Mouse (Mus musculus): ENCODE measurements around the gene Lenep. TPM values are rescaled to one million over a fixed set of nuclear protein-coding genes. Genes with fewer than 3 reads are reported as not detected.
A peak's percentile ranks its signal among the peaks of the same experiment; 100 is the strongest.
"Not testable (repeated sequence)": the region's sequence is repeated elsewhere in the genome, so short reads cannot be mapped to it uniquely, and the experiment has no call there.

The Lenep gene
- polyA plus RNA-seq, 1 experiment from 2014 or later = 0.91 TPM

- peak; percentile 96 for ATAC-seq (ENCODE audit: insufficient number of reproducible peaks, low FRiP score, low TSS enrichment, low read depth)
- H3K36me3 ChIP-seq = peaks cover 53% of the 10 kb centered on the region
These were observed 27.9 kb upstream of the Lenep start, which contains the start of gene Pygo2 for GRCm38 (mm10) chr3:89430171-89431159. Pygo2 (plus strand) TSS chr3:89430214.

DNA sequence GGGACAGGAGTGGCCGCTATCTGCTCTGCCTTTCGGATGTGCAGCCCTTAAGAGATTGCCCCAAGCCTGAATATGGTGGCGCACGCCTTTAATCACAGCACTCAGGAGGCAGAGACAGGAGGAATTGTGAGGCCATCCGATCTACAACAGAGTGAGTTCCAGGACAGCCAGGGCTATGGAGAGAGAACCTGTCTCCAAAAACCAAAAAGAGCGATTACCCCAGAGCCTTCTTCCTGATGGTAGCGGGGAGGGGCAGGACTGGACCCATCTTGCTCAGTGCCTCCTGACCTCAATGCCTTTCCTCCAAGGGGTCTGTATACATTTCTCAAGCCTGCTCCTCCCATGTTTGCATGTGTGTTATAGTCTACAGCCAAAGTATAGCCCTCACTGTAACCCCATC, 26.4 kb upstream of the Lenep start:
- H3K27me3 ChIP-seq; H3K4me3 ChIP-seq (replicated peaks); H3K27ac ChIP-seq (replicated peaks); H3K4me2 ChIP-seq (replicated peaks); H3K9me3 ChIP-seq (replicated peaks); ATAC-seq (ENCODE audit: insufficient number of reproducible peaks, low FRiP score, low TSS enrichment, low read depth); H3K9ac ChIP-seq: not testable (repeated sequence)
- Histone ChIP-seq H3K4me1 (peaks cover 17% of the 10 kb centered on the region), H3K36me3 (peaks cover 59% of the 10 kb centered on the region)
- WGBS = 91% methylated on average over 7 of the region's 7 CpGs

More at GRCm38 (mm10) chr3:89430171-89431159, 27.9 kb upstream of the Lenep start, which contains the start of gene Pygo2:
- Histone ChIP-seq H3K27ac (replicated peaks) (peak within 1 kb of the TSS; percentile 94), H3K4me2 (replicated peaks) (peak within 1 kb of the TSS; percentile 71), H3K9me3 (replicated peaks) (no peaks in the 10 kb centered on the region), H3K27me3 (no peaks in the 10 kb centered on the region), H3K4me1 (peaks cover 23% of the 10 kb centered on the region), H3K9ac (peak within 1 kb of the TSS; percentile 88), H3K4me3 (replicated peaks) (peak within 1 kb of the TSS; percentile 97)
- 2% methylated on average over 68 of the region's 68 CpGs for WGBS

GRCm38 (mm10) chr3:89425876-89426275, 23.3 kb upstream of the Lenep start:
- no peak overlapping the region for H3K27ac ChIP-seq (replicated peaks)
- ATAC-seq (ENCODE audit: insufficient number of reproducible peaks, low FRiP score, low TSS enrichment, low read depth) = no peak
- H3K9me3 ChIP-seq (replicated peaks) = no peaks in the 10 kb centered on the region
- H3K4me1 ChIP-seq = peaks cover 28% of the 10 kb centered on the region
- WGBS = 90% methylated on average over 4 of the region's 4 CpGs
- peaks cover 46% of the 10 kb centered on the region for H3K36me3 ChIP-seq
- H3K4me2 ChIP-seq (replicated peaks) = no peak overlapping the region
- no peak overlapping the region for H3K9ac ChIP-seq
- H3K4me3 ChIP-seq (replicated peaks) = no peak overlapping the region
- no peaks in the 10 kb centered on the region for H3K27me3 ChIP-seq

- WGBS = 81% methylated on average over 5 of the region's 5 CpGs
- ATAC-seq (ENCODE audit: insufficient number of reproducible peaks, low FRiP score, low TSS enrichment, low read depth) = no peak
- H3K27me3 ChIP-seq = no peaks in the 10 kb centered on the region
- no peaks in the 10 kb centered on the region for H3K9me3 ChIP-seq (replicated peaks)
- H3K27ac ChIP-seq (replicated peaks) = no peak overlapping the region
- H3K4me1 ChIP-seq = peaks cover 34% of the 10 kb centered on the region
- peaks cover 46% of the 10 kb centered on the region for H3K36me3 ChIP-seq
- no peak overlapping the region for H3K4me2 ChIP-seq (replicated peaks)
- H3K4me3 ChIP-seq (replicated peaks) = no peak overlapping the region
- H3K9ac ChIP-seq = no peak overlapping the region
These were observed 22.5 kb upstream of the Lenep start for GRCm38 (mm10) chr3:89425141-89425525.

DNA sequence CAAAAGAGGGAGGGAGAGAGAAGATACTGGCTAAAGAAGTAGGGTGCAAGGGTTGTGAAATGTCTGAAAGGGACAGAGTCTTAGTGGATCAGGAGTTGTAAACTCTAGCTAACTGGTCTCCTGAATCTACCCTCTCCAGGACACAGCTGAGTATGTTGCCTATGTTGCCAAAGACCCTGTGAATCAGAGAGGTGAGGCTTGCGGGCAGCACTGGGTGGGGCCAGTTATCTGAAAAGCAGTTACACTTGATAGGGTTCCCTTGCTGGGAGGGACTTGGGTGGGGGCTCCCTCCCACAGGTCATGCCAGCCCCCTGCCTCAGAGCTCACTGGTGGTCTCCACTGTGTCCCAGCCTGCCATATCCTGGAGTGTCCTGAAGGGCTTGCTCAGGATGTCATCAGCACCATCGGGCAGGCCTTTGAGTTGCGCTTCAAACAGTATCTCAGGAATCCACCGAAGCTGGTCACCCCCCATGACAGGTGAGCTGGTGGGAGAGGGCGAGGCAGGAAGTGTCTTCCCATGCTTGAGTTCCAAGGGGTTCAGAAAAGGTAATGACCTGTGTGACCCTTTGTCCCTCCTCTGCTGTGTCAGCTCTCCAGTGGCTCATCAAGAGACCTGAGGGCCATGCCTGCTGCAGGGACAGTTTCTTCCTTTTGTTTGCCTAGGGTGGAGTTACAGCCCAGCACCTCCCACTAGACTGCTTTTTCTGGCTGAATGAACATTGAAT, 22.0 kb upstream of the Lenep start:
- H3K27me3 ChIP-seq = no peaks in the 10 kb centered on the region
- 91% methylated on average over 5 of the region's 5 CpGs for WGBS
- no peaks in the 10 kb centered on the region for H3K9me3 ChIP-seq (replicated peaks)
- H3K4me2 ChIP-seq (replicated peaks) = no peak overlapping the region
- ATAC-seq (ENCODE audit: insufficient number of reproducible peaks, low FRiP score, low TSS enrichment, low read depth) = no peak
- no peak overlapping the region for H3K27ac ChIP-seq (replicated peaks)
- H3K9ac ChIP-seq = no peak overlapping the region
- H3K4me1 ChIP-seq = peaks cover 39% of the 10 kb centered on the region
- peaks cover 46% of the 10 kb centered on the region for H3K36me3 ChIP-seq
- no peak overlapping the region for H3K4me3 ChIP-seq (replicated peaks)

- no peak overlapping the region; the same call in 1 of the 2 replicates for H3K9ac ChIP-seq
- peak overlapping the region; percentile 80 for H3K4me2 ChIP-seq (replicated peaks)
- ATAC-seq (ENCODE audit: insufficient number of reproducible peaks, low FRiP score, low TSS enrichment, low read depth) = no peak
- peak overlapping the region; percentile 98; the same call in 1 of the 2 replicates for H3K27ac ChIP-seq (replicated peaks)
- WGBS = 69% methylated on average over 6 of the region's 6 CpGs
- H3K4me1 ChIP-seq = peaks cover 44% of the 10 kb centered on the region
- H3K27me3 ChIP-seq = no peaks in the 10 kb centered on the region
- no peaks in the 10 kb centered on the region for H3K9me3 ChIP-seq (replicated peaks)
- peaks cover 41% of the 10 kb centered on the region for H3K36me3 ChIP-seq
- H3K4me3 ChIP-seq (replicated peaks) = peak overlapping the region; percentile 53
These were observed 20.1 kb upstream of the Lenep start for GRCm38 (mm10) chr3:89422556-89423205.

GRCm38 (mm10) chr3:89421810-89422473, 19.3 kb upstream of the Lenep start:
- Histone ChIP-seq H3K4me2 (replicated peaks) (peak overlapping the region; percentile 80), H3K4me3 (replicated peaks) (peak overlapping the region; percentile 53), H3K4me1 (peaks cover 49% of the 10 kb centered on the region), H3K9me3 (replicated peaks) (no peaks in the 10 kb centered on the region), H3K36me3 (peaks cover 34% of the 10 kb centered on the region), H3K9ac (peak overlapping the region; percentile 58), H3K27me3 (no peaks in the 10 kb centered on the region), H3K27ac (replicated peaks) (peak overlapping the region; percentile 98)
- no peak for ATAC-seq (ENCODE audit: insufficient number of reproducible peaks, low FRiP score, low TSS enrichment, low read depth)
- 7% methylated on average over 22 of the region's 22 CpGs for WGBS

GRCm38 (mm10) chr3:89421002-89421774, 18.6 kb upstream of the Lenep start:
- H3K4me1 ChIP-seq = peaks cover 56% of the 10 kb centered on the region
- peak overlapping the region; percentile 98 for H3K27ac ChIP-seq (replicated peaks)
- peak overlapping the region; percentile 80 for H3K4me2 ChIP-seq (replicated peaks)
- no peaks in the 10 kb centered on the region for H3K27me3 ChIP-seq
- peak; percentile 84 for ATAC-seq (ENCODE audit: insufficient number of reproducible peaks, low FRiP score, low TSS enrichment, low read depth)
- peak overlapping the region; percentile 53 for H3K4me3 ChIP-seq (replicated peaks)
- 4% methylated on average over 11 of the region's 11 CpGs for WGBS
- no peaks in the 10 kb centered on the region for H3K9me3 ChIP-seq (replicated peaks)
- H3K9ac ChIP-seq = peak overlapping the region; percentile 58
- H3K36me3 ChIP-seq = peaks cover 30% of the 10 kb centered on the region

- peaks cover 30% of the 10 kb centered on the region for H3K36me3 ChIP-seq
- H3K9me3 ChIP-seq (replicated peaks) = no peaks in the 10 kb centered on the region
- peak overlapping the region; percentile 98 for H3K27ac ChIP-seq (replicated peaks)
- H3K27me3 ChIP-seq = no peaks in the 10 kb centered on the region
- ATAC-seq (ENCODE audit: insufficient number of reproducible peaks, low FRiP score, low TSS enrichment, low read depth) = no peak
- WGBS = 42% methylated on average over 2 of the region's 2 CpGs
- H3K4me3 ChIP-seq (replicated peaks) = peak overlapping the region; percentile 53
- peak overlapping the region; percentile 80 for H3K4me2 ChIP-seq (replicated peaks)
- no peak overlapping the region for H3K9ac ChIP-seq
- H3K4me1 ChIP-seq = peaks cover 56% of the 10 kb centered on the region
These were observed 17.8 kb upstream of the Lenep start for GRCm38 (mm10) chr3:89420421-89420820.

GRCm38 (mm10) chr3:89419981-89420380, 17.4 kb upstream of the Lenep start:
- peaks cover 56% of the 10 kb centered on the region for H3K4me1 ChIP-seq
- peak overlapping the region; percentile 58 for H3K4me3 ChIP-seq (replicated peaks)
- H3K9ac ChIP-seq = peak overlapping the region; percentile 33; the same call in 1 of the 2 replicates
- no peaks in the 10 kb centered on the region for H3K9me3 ChIP-seq (replicated peaks)
- peak overlapping the region; percentile 98 for H3K27ac ChIP-seq (replicated peaks)
- peaks cover 30% of the 10 kb centered on the region for H3K36me3 ChIP-seq
- H3K27me3 ChIP-seq = no peaks in the 10 kb centered on the region
- H3K4me2 ChIP-seq (replicated peaks) = peak overlapping the region; percentile 80
- 18% methylated on average over 3 of the region's 3 CpGs for WGBS
- no peak for ATAC-seq (ENCODE audit: insufficient number of reproducible peaks, low FRiP score, low TSS enrichment, low read depth)

All from embryonic facial prominence, embryonic 15.5 days (tissue).